Mouse (Mus musculus): ENCODE measurements around the gene Pbx4. TPM values are rescaled to one million over a fixed set of nuclear protein-coding genes. Genes with fewer than 3 reads are reported as not detected.

Gene Pbx4
- total RNA-seq, 2 experiments from 2014 or later, result 0.39 TPM; not detected in 1

DNA sequence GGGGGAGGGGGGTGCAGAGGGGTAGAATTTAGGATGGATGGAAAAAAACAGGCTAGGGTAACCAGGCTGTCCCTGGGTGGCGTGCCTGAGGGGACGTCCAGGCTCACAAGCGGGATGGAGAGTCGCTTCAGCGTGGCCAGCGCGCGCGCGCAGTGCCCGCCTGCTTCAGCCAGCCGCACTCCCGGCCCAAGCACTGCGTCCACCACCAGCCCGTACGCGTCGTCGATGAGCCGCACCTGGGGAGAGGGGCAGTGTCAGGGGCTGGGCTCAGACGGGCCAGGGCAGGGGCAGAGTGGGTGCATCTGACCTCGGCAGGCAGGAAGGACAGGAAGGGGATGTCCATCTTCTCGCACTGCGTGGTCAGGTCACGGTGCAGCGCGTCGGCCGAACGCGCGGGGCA, 56.6 kb downstream of the Pbx4 start:
- intact Hi-C loops (cut with DNase I), result no loop called here
- DNase-seq (ENCODE audit: low spot score), result no peak

DNA sequence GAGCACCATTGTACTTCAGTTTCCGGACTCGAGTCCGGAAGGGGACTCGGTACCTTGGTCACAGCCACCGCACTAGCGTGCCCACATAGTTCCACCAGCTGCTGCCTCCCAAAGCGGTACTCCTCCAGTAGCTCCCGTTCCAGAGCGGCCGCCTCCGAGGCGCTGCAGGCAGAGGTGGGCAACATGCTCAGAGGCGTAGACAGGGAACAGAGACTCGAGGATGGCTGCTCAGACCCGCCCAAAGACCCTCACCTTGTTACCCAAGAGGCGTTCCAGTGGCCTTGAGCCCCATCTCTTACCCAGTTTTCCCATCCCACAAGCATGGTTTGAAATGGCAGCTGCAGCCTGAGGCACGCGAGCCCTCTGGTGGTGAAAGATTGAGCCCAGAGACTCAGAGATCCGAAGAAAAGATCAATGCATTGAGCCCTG, 58.5 kb downstream of the Pbx4 start:
- DNase-seq (ENCODE audit: low spot score), result no peak
- intact Hi-C loops (cut with DNase I), result no loop called here

DNA sequence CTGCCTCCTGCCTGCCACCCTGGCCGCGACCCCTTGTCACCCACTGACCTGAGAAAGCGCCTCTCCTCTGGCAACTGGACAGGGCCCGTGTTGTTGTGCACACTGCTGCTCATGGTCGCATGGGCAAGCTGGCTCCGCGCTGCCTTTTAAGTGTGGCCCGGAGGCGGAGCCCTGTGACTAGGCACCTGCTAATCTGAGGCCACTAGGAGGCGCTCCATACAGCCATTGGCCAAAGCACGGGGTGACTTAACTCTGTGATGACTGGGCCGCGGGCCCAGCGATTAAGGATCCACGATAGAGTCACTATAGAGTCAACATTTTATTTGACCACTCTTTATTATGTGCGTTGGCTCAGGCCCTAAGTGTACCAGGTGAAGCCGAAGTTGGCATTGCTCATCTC, 61.6 kb downstream of the Pbx4 start:
- DNase-seq (ENCODE audit: low spot score), result no peak
- intact Hi-C loops (cut with DNase I), result no loop called here

DNA sequence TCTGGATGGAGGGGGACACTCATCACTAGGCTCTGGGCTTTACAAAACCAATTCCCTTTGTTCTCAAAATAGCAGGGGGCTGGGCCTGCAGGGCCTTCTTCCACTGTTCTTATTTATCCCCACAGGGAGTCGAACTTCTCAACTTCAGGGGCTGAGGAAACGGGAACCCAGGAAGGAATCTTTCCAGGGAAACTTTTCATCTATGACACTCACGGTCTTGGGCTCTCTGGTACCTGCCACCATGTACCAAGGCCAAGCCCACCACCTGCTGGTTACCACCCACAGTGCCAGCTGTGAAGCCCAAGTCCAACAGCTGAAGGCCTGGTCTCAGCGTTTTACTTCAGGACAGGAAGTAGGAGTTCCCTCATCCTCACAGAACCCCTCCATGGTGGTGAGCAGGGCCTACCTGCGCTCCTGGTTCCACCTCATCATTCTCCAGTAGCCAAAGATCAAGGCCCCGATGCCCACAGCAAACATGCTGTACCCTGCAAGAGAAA, 62.6 kb downstream of the Pbx4 start:
- DNase-seq (ENCODE audit: low spot score), result no peak
- intact Hi-C loops (cut with DNase I), result no loop called here

DNA sequence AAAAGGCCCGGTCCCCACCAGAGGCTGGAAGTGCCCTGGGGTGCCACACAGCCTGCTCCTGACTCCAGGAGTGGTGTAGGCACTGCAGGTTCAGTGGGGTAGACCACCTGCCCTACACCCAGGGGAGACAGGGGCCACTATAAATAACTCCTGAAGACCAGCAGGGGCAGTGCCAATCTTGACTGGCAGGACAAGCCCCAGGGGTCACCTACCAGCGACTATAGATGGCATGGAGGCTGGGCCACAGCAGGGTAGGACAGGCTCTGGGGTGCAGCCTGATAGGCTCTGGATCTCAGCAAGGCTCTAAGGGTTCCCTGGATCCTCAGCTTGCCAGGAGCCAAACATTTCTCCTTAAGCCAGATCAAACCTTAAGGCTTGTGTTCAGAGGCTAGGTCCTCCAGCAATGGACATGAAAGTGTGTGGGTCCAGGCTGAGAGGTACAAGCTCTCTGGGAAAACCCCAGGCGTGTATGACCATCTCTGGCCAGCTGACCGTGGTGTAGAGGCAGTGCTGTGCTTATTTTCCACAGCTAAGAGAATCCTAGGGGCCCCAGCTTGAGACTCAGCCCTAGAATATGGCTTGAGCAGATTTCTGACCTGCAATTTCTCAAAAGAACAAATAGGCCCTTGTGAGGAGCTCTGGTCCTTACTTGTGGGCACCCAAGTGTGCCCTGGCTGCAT, 63.6 kb downstream of the Pbx4 start:
- intact Hi-C loops (cut with DNase I), result no loop called here
- DNase-seq (ENCODE audit: low spot score), result no peak

DNA sequence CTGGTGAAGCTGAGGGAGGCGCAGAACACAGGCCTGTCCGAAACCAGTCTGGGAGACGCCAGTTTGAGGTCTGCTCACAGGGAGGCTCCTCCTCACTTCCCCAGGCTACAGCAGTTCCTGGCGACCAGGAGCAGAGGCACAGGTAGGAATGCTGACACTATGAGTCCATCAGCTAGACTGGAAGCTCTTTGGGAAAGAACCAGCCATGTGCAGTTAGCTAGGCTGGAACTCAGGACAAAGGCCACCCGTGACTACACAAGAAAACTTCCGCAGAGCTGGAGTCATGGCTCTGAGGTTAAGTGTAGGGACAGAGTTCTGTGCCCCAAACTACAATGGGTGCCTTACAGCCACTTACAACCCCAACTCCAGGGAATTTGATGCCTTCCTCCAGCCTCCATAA, 65.6 kb downstream of the Pbx4 start:
- DNase-seq (ENCODE audit: low spot score), result no peak
- intact Hi-C loops (cut with DNase I), result no loop called here

DNA sequence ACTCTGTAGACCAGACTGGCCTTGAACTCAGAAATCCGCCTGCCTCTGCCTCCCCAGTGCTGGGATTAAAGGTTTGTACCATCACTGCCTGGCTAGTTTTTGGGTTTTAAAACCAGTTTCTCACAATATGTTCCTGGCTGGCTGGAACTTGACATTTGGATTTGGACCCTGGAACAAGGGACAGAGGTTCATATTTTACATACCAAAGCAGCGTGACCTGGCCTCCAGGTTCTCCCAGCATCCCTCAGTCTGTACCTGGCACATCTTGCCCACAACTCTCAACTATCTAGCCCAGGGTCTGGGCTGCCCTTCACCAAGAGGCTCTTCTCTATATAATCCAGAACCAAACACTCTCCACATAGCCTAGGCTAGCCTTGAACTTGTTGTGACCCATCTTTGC, 67.6 kb downstream of the Pbx4 start:
- intact Hi-C loops (cut with DNase I), result loop anchor here (5.0 kb wide), 1 partner anchor 232 kb away; the partner anchor contains the start of gene Nr2c2ap
- no peak for DNase-seq (ENCODE audit: low spot score)

DNA sequence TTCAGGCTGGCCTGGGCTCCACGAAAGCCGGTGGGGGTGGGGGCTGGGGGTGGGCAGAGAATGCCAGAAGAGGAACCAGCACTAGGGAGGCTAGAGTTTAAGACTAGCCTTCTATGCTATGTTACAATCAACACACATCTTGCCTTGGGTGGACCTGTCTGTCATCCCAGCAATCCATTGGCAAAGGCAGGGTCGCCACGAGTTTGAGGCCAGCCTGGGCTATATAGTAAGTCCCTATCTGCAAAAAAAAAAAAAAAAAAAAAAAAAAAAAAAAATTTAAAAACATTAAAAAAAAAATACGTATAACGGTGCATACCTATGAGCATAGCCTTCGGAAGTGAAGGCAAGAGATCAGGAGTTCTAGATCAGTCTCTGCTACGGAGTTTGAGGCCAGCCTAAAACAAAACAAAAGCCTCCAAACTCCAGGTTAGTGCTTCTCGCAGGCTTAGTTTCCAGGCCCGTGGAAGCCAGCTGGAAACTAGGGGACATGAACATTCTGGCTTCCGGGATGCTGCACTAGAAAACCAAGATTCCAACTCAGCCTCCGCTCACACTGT, 68.7 kb downstream of the Pbx4 start:
- no peak for DNase-seq (ENCODE audit: low spot score)
- intact Hi-C loops (cut with DNase I), result loop anchor here (5.0 kb wide), 1 partner anchor 231 kb away; the partner anchor contains the start of gene Nr2c2ap

DNA sequence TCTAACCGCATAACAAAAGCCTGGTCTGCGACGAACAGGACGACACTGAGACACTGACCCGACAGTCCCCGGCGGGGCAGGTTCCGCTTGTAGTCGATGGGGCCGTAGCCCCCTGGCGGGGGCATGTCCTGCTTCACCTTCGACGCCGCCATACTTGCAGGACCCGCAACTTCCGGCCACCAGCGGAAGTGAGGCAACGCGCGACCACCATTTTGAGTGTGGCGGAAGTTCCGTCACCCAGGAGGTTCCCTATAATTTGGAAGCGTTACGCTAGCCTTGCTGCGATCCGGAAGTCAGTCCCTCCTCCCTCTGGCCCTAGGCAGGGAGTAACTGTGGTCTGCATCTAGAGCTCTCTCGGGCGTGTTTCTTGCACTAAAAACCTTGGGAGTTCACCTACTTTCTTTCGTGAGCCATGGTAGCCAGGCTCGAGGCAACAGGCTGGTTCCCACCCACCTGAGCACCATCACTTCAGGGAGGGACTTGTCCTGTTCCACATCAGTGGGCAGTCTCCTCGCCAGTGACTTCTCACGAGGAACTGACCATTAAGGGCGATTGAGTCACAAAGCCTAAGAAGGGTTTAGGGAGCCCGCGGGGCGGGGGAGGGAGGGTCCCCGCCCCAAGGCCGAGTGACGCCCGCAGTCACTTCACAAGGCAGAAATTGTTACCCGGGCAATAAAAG, 69.3 kb downstream of the Pbx4 start:
- intact Hi-C loops (cut with DNase I), result loop anchor here (5.0 kb wide), 1 partner anchor 231 kb away; the partner anchor contains the start of gene Nr2c2ap
- DNase-seq (ENCODE audit: low spot score), result peak; percentile 94

DNA sequence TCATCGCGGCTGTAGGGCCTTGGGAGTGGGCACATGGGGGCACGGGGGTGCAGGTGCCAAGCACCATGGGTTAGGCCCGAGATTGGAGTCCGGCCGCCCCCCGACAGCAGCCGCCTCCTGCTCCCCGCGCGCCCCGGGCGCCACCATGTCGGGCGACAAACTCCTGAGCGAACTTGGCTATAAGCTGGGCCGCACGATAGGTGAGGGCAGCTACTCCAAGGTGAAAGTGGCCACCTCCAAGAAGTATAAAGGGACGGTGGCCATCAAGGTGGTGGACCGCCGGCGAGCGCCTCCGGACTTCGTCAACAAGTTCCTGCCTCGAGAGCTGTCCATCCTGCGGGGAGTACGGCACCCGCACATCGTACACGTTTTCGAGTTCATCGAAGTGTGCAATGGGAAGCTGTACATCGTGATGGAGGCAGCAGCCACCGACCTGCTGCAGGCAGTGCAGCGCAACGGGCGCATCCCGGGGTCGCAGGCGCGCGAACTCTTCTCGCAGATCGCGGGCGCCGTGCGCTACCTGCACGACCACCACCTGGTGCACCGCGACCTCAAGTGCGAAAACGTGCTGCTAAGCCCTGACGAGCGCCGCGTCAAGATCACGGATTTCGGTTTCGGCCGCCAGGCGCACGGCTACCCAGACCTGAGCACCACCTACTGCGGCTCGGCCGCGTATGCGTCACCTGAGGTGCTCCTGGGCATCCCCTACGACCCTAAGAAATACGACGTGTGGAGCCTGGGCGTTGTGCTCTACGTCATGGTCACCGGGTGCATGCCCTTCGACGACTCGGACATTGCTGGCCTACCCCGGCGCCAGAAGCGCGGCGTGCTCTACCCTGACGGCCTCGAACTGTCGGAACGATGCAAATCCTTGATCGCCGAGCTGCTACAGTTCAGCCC, 70.1 kb downstream of the Pbx4 start, which contains the start of the genes Tssk6, Ndufa13 and Yjefn3:
Gene Tssk6, plus strand, starts transcription at position 22 of the 900 bp plus-strand sequence.
Gene Ndufa13, minus strand, starts transcription at position 396 of the 900 bp plus-strand sequence.
Gene Yjefn3, minus strand, starts transcription at position 550 of the 900 bp plus-strand sequence.
- DNase-seq (ENCODE audit: low spot score), result no peak
- intact Hi-C loops (cut with DNase I), result loop anchor here (5.0 kb wide), 1 partner anchor 230 kb away; the partner anchor contains the start of gene Nr2c2ap

DNA sequence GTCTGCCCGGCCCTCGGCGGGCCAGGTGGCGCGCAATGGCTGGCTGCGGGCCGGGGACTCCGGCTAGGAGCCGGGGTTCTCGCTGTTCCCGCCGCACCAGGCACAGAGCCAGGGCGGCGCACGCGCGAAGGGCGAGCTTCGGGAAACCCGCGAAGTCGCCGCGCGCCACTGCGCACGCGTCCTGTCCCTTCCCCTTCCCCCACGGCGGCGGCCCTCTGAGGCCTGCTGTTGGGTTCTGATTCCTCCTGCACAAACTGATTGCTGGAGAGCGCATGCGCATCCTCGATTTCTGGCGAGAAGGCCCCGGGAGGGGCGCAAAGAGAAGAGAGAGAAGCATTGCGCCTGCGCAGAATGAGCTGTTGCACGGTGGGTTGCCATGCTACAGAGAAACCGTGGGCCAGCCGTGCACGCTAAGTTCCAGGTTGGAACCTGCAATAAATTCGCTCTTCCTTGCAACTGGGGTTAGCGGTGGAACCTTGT, 70.8 kb downstream of the Pbx4 start:
- intact Hi-C loops (cut with DNase I), result loop anchor here (5.0 kb wide), 1 partner anchor 229 kb away; the partner anchor contains the start of gene Nr2c2ap
- DNase-seq (ENCODE audit: low spot score), result peak; percentile 98

DNA sequence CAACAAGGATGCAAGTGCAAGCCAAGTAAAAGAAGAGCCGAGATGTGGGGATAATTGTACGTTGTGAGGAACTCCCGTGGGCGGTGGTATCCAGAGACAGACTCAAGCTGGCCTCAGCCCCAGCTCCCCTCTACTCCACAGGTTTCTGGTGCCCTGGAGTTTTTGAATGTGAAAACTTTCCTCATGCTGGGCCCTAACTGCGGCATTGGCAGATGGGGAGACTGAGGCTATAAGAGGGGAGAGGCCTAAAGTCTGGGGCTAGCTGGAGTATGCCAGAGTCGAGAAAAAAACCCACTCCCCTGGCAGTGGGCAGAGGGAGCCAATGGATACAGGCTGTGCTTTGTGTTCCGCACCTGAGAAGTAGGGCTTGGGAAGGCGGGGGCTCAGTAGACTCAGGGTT, 71.8 kb downstream of the Pbx4 start:
- intact Hi-C loops (cut with DNase I), result loop anchor here (5.0 kb wide), 1 partner anchor 228 kb away; the partner anchor contains the start of gene Nr2c2ap
- no peak for DNase-seq (ENCODE audit: low spot score)

DNA sequence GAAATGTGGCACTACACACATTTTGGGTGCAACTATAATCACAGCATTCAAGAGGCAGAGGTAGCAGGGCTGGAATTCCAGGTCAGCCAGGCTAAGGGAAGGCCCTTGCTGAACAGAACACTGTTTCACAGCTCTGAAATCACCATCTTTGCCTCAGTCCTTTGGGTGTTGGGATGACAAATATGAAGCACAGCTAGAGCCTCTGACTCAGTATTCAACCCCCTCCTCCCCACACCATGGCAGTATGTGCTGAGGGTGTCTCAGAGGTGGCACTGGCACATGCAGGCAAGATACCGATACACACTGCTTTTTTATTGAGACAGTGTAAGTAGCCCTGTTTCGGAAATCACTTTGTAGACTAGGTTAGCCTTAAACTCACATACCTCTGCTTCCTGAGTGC, 74.0 kb downstream of the Pbx4 start:
- DNase-seq (ENCODE audit: low spot score), result no peak
- intact Hi-C loops (cut with DNase I), result no loop called here

DNA sequence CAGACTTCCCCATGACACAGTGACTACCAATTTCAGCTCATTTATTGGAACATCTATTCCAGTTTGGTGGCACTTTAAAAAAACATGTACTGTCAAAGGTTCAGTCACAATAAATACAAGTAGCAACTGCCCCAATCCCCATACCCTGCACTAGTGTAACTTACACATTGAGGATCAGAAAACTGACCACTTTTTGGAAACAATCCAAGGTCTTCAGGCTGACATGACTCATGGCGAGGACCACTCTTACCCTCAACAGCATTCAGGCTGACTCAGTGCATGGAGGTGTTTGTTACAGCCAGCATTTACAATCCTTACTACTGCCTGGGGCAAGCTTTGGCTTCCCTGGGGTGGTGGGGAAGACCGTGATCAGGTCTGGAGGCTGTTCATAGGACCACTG, 74.8 kb downstream of the Pbx4 start:
- DNase-seq (ENCODE audit: low spot score), result no peak
- intact Hi-C loops (cut with DNase I), result no loop called here

DNA sequence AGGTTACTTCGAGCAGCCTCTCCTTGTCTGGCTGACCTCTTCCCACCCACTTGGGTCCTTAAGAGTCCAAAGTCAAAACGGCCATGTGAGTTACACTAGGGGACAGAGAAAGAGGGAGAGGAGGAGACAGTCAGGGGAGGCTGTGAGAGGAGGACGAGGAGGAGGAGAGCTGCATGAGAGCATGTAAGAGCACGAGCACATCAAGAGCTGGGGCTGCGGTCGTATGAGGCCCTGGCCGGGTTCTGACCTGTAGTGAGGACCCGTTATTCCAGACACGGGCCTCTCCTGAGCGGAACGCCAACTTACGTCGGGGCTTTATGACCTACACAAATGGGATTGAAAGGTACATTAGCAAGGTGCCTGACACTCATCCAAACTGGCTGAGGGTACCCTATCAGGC, 79.6 kb downstream of the Pbx4 start:
- DNase-seq (ENCODE audit: low spot score), result no peak
- intact Hi-C loops (cut with DNase I), result no loop called here

DNA sequence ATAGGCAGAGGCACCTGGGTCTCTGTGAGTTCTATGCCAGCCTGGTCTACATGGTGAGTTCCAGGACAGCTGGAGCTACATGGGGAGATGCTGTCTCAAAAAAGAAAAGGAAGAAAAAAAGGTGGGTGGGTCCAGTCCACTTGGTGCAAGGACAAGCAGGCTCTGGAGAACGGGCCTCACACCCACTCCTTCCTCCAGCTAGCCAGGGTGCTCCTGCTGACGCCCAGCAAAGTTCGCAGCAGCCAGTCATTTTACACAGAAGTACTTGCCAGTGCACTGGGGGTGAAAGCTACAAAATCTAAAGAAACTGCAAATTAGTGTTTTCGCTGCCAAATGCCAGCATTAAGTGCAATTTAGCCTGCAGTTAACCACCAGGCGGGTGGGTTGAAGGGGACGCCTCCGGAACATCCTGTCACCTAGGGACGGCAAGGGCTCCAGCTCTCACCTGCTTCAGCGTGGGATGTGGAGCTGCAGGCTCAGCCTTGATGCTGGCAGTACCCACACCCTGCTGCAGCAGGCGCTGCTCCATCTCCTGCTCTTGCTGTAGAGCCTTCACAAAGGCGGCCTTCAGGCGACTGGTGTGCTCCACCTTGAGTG, 80.3 kb downstream of the Pbx4 start:
- no peak for DNase-seq (ENCODE audit: low spot score)
- intact Hi-C loops (cut with DNase I), result no loop called here

DNA sequence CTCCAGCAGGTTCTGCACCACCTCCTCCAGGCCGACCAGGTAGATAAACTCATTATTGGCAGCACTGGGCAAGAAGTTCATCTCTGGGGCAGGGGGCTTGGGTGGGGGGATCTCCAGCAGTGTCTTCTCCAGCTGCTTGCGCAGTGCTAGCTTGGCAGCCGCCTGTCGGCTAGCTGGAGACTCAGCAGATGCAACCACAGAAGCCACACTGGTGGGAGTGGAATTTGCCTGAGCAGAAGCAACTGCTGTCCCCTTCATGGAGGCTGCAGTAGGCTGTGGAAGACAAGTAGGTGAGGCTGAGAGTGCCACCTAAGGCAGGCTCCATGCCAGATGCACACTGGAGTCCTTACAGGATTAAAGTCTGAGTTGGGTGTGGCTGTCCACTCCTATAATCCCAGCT, 82.2 kb downstream of the Pbx4 start:
- DNase-seq (ENCODE audit: low spot score), result no peak
- intact Hi-C loops (cut with DNase I), result no loop called here

DNA sequence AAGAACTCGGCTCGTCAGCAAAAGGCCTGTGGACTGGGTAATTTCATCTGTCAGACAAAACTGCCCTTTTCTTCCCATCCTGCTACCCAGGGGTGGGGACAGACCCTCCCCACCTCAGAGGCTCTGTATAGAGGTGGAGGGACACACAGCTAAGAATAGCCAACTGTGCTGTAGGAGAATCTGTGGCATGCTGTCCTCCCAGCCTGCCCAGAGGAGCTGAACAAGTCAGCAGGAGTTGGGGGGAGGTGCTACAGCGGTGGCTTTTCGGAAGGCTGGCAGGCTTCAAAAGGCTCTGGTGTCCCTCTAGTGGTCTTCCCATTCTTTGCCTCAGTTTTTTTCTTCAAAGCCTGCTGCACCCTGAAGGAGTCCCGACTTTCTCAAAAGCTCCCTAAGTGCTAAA, 83.5 kb downstream of the Pbx4 start:
- intact Hi-C loops (cut with DNase I), result loop anchor here (1.0 to 5.0 kb wide), 2 partner anchors 41 to 207 kb away; partner anchors contain the start of gene Ncan
- DNase-seq (ENCODE audit: low spot score), result no peak

DNA sequence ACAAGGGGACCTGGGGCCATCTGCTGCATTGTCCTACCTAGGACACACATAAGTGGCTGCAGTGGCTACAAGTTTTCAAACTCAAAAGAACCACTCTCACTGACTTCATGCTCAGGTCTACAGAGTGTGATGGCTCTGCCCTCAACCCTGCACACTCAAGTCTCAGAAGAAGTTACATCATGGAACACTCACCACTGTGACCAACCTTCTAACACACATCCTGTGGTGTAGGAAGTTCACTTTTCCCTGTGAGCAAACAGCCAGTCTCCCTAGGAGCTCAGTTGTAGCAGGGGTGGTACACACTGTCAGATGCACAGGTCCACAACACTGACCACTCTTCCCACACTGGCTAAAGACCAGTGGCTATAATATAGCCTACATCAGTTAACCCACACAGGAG, 86.2 kb downstream of the Pbx4 start:
- DNase-seq (ENCODE audit: low spot score), result no peak
- intact Hi-C loops (cut with DNase I), result loop anchor here (5.0 kb wide), 1 partner anchor 204 kb away; the partner anchor contains the start of gene Ncan
